Mouse (Mus musculus): ENCODE measurements around the gene Flot1. TPM values are rescaled to one million over a fixed set of nuclear protein-coding genes. Genes with fewer than 3 reads are reported as not detected.
"Not testable (repeated sequence)": the region's sequence is repeated elsewhere in the genome, so short reads cannot be mapped to it uniquely, and the experiment has no call there.

The Flot1 gene
- polyA plus RNA-seq, 1 experiment from 2014 or later = 55.8 TPM

- Histone ChIP-seq H3K4me1 (ENCODE audit: control insufficient read depth, insufficient read depth, low read length) (peaks cover 44% of the 10 kb centered on the region), H3K9ac (ENCODE audit: low read length) (peak overlapping the region; percentile 94), H3K27me3 (ENCODE audit: control insufficient read depth, insufficient read depth, low read length) (no peaks in the 10 kb centered on the region), H3K4me2 (ENCODE audit: low read depth, low read length) (peak overlapping the region; percentile 75), H3K27ac (ENCODE audit: low read length) (peak overlapping the region; percentile 96), H3K4me3 (replicated peaks; ENCODE audit: low read length) (peak overlapping the region; percentile 78), H3K36me3 (ENCODE audit: control insufficient read depth, insufficient read depth, low read length) (peaks cover 29% of the 10 kb centered on the region), H3K9me3 (replicated peaks; ENCODE audit: control insufficient read depth, low read length) (no peaks in the 10 kb centered on the region)
- under 1% methylated on average over 18 of the region's 18 CpGs for WGBS
- ATAC-seq (ENCODE audit: insufficient read depth, low FRiP score) = no peak
These were observed 14.5 kb downstream of the Flot1 start for GRCm38 (mm10) chr17:35837487-35837886.

GRCm38 (mm10) chr17:35838122-35838544, 15.1 kb downstream of the Flot1 start, which contains the start of gene Tubb5:
Tubb5 (minus strand) TSS chr17:35838306.
- Histone ChIP-seq H3K4me3 (replicated peaks; ENCODE audit: low read length) (peak within 1 kb of the TSS; percentile 78), H3K9ac (ENCODE audit: low read length) (peak within 1 kb of the TSS; percentile 94), H3K36me3 (ENCODE audit: control insufficient read depth, insufficient read depth, low read length) (peaks cover 29% of the 10 kb centered on the region), H3K4me1 (ENCODE audit: control insufficient read depth, insufficient read depth, low read length) (peaks cover 39% of the 10 kb centered on the region), H3K4me2 (ENCODE audit: low read depth, low read length) (peak within 1 kb of the TSS; percentile 75), H3K9me3 (replicated peaks; ENCODE audit: control insufficient read depth, low read length) (no peaks in the 10 kb centered on the region), H3K27me3 (ENCODE audit: control insufficient read depth, insufficient read depth, low read length) (no peaks in the 10 kb centered on the region), H3K27ac (ENCODE audit: low read length) (peak within 1 kb of the TSS; percentile 96)
- ATAC-seq (ENCODE audit: insufficient read depth, low FRiP score) = peak; percentile 83
- WGBS = 1% methylated on average over 29 of the region's 29 CpGs

GRCm38 (mm10) chr17:35838570-35838969, 15.5 kb downstream of the Flot1 start:
- WGBS = 0% methylated on average over 5 of the region's 5 CpGs
- Histone ChIP-seq H3K4me1 (ENCODE audit: control insufficient read depth, insufficient read depth, low read length) (peaks cover 37% of the 10 kb centered on the region), H3K9me3 (replicated peaks; ENCODE audit: control insufficient read depth, low read length) (no peaks in the 10 kb centered on the region)

GRCm38 (mm10) chr17:35839002-35839401, 16.0 kb downstream of the Flot1 start:
- H3K4me1 ChIP-seq (ENCODE audit: control insufficient read depth, insufficient read depth, low read length) = peaks cover 33% of the 10 kb centered on the region
- peak overlapping the region; percentile 71 for H3K9ac ChIP-seq (ENCODE audit: low read length)
- not testable (repeated sequence) for H3K27me3 ChIP-seq (ENCODE audit: control insufficient read depth, insufficient read depth, low read length); ATAC-seq (ENCODE audit: insufficient read depth, low FRiP score); H3K9me3 ChIP-seq (replicated peaks; ENCODE audit: control insufficient read depth, low read length)
- H3K4me3 ChIP-seq (replicated peaks; ENCODE audit: low read length) = peak overlapping the region; percentile 78
- H3K27ac ChIP-seq (ENCODE audit: low read length) = peak overlapping the region; percentile 91
- 40% methylated on average over 3 of the region's 3 CpGs for WGBS
- H3K36me3 ChIP-seq (ENCODE audit: control insufficient read depth, insufficient read depth, low read length) = peaks cover 26% of the 10 kb centered on the region
- peak overlapping the region; percentile 63 for H3K4me2 ChIP-seq (ENCODE audit: low read depth, low read length)

More at GRCm38 (mm10) chr17:35838570-35838969, 15.5 kb downstream of the Flot1 start:
- Histone ChIP-seq H3K4me2 (ENCODE audit: low read depth, low read length) (peak overlapping the region; percentile 63), H3K27me3 (ENCODE audit: control insufficient read depth, insufficient read depth, low read length) (no peaks in the 10 kb centered on the region), H3K36me3 (ENCODE audit: control insufficient read depth, insufficient read depth, low read length) (peaks cover 29% of the 10 kb centered on the region), H3K4me3 (replicated peaks; ENCODE audit: low read length) (peak overlapping the region; percentile 78), H3K9ac (ENCODE audit: low read length) (peak overlapping the region; percentile 71), H3K27ac (ENCODE audit: low read length) (peak overlapping the region; percentile 91)
- ATAC-seq (ENCODE audit: insufficient read depth, low FRiP score) = no peak

GRCm38 (mm10) chr17:35840561-35840960, 17.5 kb downstream of the Flot1 start:
- H3K9ac ChIP-seq (ENCODE audit: low read length) = peak overlapping the region; percentile 63; the same call in 1 of the 2 replicates
- H3K4me2 ChIP-seq (ENCODE audit: low read depth, low read length) = peak overlapping the region; percentile 53
- H3K4me3 ChIP-seq (replicated peaks; ENCODE audit: low read length) = peak overlapping the region; percentile 65
- ATAC-seq (ENCODE audit: insufficient read depth, low FRiP score) = no peak
- H3K27ac ChIP-seq (ENCODE audit: low read length) = peak overlapping the region; percentile 69
- no peaks in the 10 kb centered on the region for H3K9me3 ChIP-seq (replicated peaks; ENCODE audit: control insufficient read depth, low read length)
- peaks cover 12% of the 10 kb centered on the region for H3K36me3 ChIP-seq (ENCODE audit: control insufficient read depth, insufficient read depth, low read length)
- H3K4me1 ChIP-seq (ENCODE audit: control insufficient read depth, insufficient read depth, low read length) = peaks cover 18% of the 10 kb centered on the region
- no peaks in the 10 kb centered on the region for H3K27me3 ChIP-seq (ENCODE audit: control insufficient read depth, insufficient read depth, low read length)
- WGBS = 54% methylated on average over 14 of the region's 14 CpGs

GRCm38 (mm10) chr17:35841076-35841950, 18.3 kb downstream of the Flot1 start, which contains the start of gene Mdc1:
Mdc1 (plus strand) TSS chr17:35841515.
- Histone ChIP-seq H3K36me3 (ENCODE audit: control insufficient read depth, insufficient read depth, low read length) (0 out of 2 replicates have a peak, but pooled peaks cover 5% of the 10 kb centered on the region), H3K27ac (ENCODE audit: low read length) (peak within 1 kb of the TSS; percentile 87), H3K9ac (ENCODE audit: low read length) (peak within 1 kb of the TSS; percentile 80), H3K27me3 (ENCODE audit: control insufficient read depth, insufficient read depth, low read length) (no peaks in the 10 kb centered on the region), H3K4me2 (ENCODE audit: low read depth, low read length) (peak within 1 kb of the TSS; percentile 71), H3K4me3 (replicated peaks; ENCODE audit: low read length) (peak within 1 kb of the TSS; percentile 65), H3K4me1 (ENCODE audit: control insufficient read depth, insufficient read depth, low read length) (peaks cover 11% of the 10 kb centered on the region), H3K9me3 (replicated peaks; ENCODE audit: control insufficient read depth, low read length) (no peaks in the 10 kb centered on the region)
- ATAC-seq (ENCODE audit: insufficient read depth, low FRiP score) = peak; percentile 94
- under 1% methylated on average over 59 of the region's 59 CpGs for WGBS

- peak overlapping the region; percentile 65 for H3K4me3 ChIP-seq (replicated peaks; ENCODE audit: low read length)
- H3K27ac ChIP-seq (ENCODE audit: low read length) = peak overlapping the region; percentile 87
- H3K36me3 ChIP-seq (ENCODE audit: control insufficient read depth, insufficient read depth, low read length) = peaks cover 1% of the 10 kb centered on the region; the same call in 1 of the 2 replicates
- H3K4me2 ChIP-seq (ENCODE audit: low read depth, low read length) = peak overlapping the region; percentile 71
- WGBS = 15% methylated on average over 11 of the region's 11 CpGs
- H3K9ac ChIP-seq (ENCODE audit: low read length) = peak overlapping the region; percentile 80
- no peak for ATAC-seq (ENCODE audit: insufficient read depth, low FRiP score)
- peaks cover 9% of the 10 kb centered on the region for H3K4me1 ChIP-seq (ENCODE audit: control insufficient read depth, insufficient read depth, low read length)
- H3K9me3 ChIP-seq (replicated peaks; ENCODE audit: control insufficient read depth, low read length) = no peaks in the 10 kb centered on the region
- H3K27me3 ChIP-seq (ENCODE audit: control insufficient read depth, insufficient read depth, low read length) = no peaks in the 10 kb centered on the region
These were observed 19.0 kb downstream of the Flot1 start for GRCm38 (mm10) chr17:35842006-35842405.

GRCm38 (mm10) chr17:35843514-35843913, 20.5 kb downstream of the Flot1 start:
- ATAC-seq (ENCODE audit: insufficient read depth, low FRiP score) = no peak

GRCm38 (mm10) chr17:35848112-35848511, 25.1 kb downstream of the Flot1 start:
- Histone ChIP-seq H3K36me3 (ENCODE audit: control insufficient read depth, insufficient read depth, low read length) (peaks cover 11% of the 10 kb centered on the region; the same call in 1 of the 2 replicates), H3K27me3 (ENCODE audit: control insufficient read depth, insufficient read depth, low read length) (no peaks in the 10 kb centered on the region), H3K9ac (ENCODE audit: low read length) (no peak overlapping the region), H3K4me3 (replicated peaks; ENCODE audit: low read length) (no peak overlapping the region), H3K27ac (ENCODE audit: low read length) (no peak overlapping the region), H3K4me1 (ENCODE audit: control insufficient read depth, insufficient read depth, low read length) (no peaks in the 10 kb centered on the region), H3K9me3 (replicated peaks; ENCODE audit: control insufficient read depth, low read length) (no peaks in the 10 kb centered on the region), H3K4me2 (ENCODE audit: low read depth, low read length) (no peak overlapping the region)
- WGBS = 57% methylated on average over 1 of the region's 1 CpGs
- no peak for ATAC-seq (ENCODE audit: insufficient read depth, low FRiP score)

More at GRCm38 (mm10) chr17:35843514-35843913, 20.5 kb downstream of the Flot1 start:
- peaks cover 9% of the 10 kb centered on the region for H3K4me1 ChIP-seq (ENCODE audit: control insufficient read depth, insufficient read depth, low read length)
- WGBS = 93% methylated on average over 3 of the region's 3 CpGs
- no peaks in the 10 kb centered on the region for H3K27me3 ChIP-seq (ENCODE audit: control insufficient read depth, insufficient read depth, low read length)
- H3K27ac ChIP-seq (ENCODE audit: low read length) = no peak overlapping the region
- no peak overlapping the region for H3K4me3 ChIP-seq (replicated peaks; ENCODE audit: low read length)
- H3K4me2 ChIP-seq (ENCODE audit: low read depth, low read length) = no peak overlapping the region
- no peaks in the 10 kb centered on the region for H3K9me3 ChIP-seq (replicated peaks; ENCODE audit: control insufficient read depth, low read length)
- peaks cover 11% of the 10 kb centered on the region; the same call in 1 of the 2 replicates for H3K36me3 ChIP-seq (ENCODE audit: control insufficient read depth, insufficient read depth, low read length)
- H3K9ac ChIP-seq (ENCODE audit: low read length) = no peak overlapping the region
